Mouse (Mus musculus) limb, embryonic 14.5 days (tissue): ENCODE data around the gene Asic2. TPM values are rescaled to one million over a fixed set of nuclear protein-coding genes. Genes with fewer than 3 reads are reported as not detected.

ENCODE experiments used
- ATAC-seq: fragments of 200-750 bp; cut with Nextera tagmentation; 2 replicates; pipeline ENCODE4 v1.8.0; 2017; ENCODE audit warnings: low read depth, moderate number of reproducible peaks, moderate TSS enrichment; ENCODE audit not compliant: low FRiP score
- DNase-seq: peaks from one replicate; pipeline ENCODE4 v3.0.0-alpha.2; 2015; ENCODE audit warnings: low spot score
- H3K27ac ChIP-seq: fragments of 300-500 bp; sonication (generic); replicated peaks from 2 replicates; pipeline ENCODE4 v1.5.1; 2014; ENCODE audit warnings: low read depth, mild to moderate bottlenecking, low read length, moderate library complexity, mixed read lengths
- H3K27me3 ChIP-seq: fragments of 300-500 bp; sonication (generic); 2 replicates; pipeline ENCODE4 v1.6.1; 2014; ENCODE audit warnings: low read length, mixed read lengths; ENCODE audit not compliant: control insufficient read depth, insufficient read depth
- H3K36me3 ChIP-seq: fragments of 300-500 bp; sonication (generic); 2 replicates; pipeline ENCODE4 v1.6.1; 2014; ENCODE audit warnings: mild to moderate bottlenecking, low read length, moderate library complexity, mixed read lengths; ENCODE audit not compliant: control insufficient read depth, insufficient read depth
- H3K4me1 ChIP-seq: fragments of 300-500 bp; sonication (generic); 2 replicates; pipeline ENCODE4 v1.6.1; 2014; ENCODE audit warnings: antibody characterized with exemption, low read length, mixed read lengths; ENCODE audit not compliant: control insufficient read depth, insufficient read depth
- H3K4me2 ChIP-seq: fragments of 300-500 bp; sonication (generic); replicated peaks from 2 replicates; pipeline ENCODE4 v1.6.1; 2014; ENCODE audit warnings: low read depth, mild to moderate bottlenecking, low read length, moderate library complexity; ENCODE audit not compliant: severe bottlenecking
- H3K4me3 ChIP-seq: fragments of 300-500 bp; sonication (generic); replicated peaks from 2 replicates; pipeline ENCODE4 v1.5.1; 2014; ENCODE audit warnings: low read length
- H3K9ac ChIP-seq: fragments of 300-500 bp; sonication (generic); 2 replicates; pipeline ENCODE4 v1.6.1; 2014; ENCODE audit warnings: mild to moderate bottlenecking, low read depth, low read length, moderate library complexity; ENCODE audit not compliant: severe bottlenecking
- H3K9me3 ChIP-seq: fragments of 300-500 bp; sonication (generic); 2 replicates; pipeline ENCODE4 v1.6.1; 2016; ENCODE audit warnings: low read length; ENCODE audit not compliant: control insufficient read depth
- POLR2A ChIP-seq: fragments of 200-500 bp; IDR thresholded peaks from 2 replicates; pipeline ENCODE4 v1.8.0; 2012; ENCODE audit warnings: inconsistent platforms, mild to moderate bottlenecking, moderate library complexity, borderline replicate concordance; ENCODE audit not compliant: insufficient read depth, insufficient read length; ENCODE audit errors: extremely low read depth
- WGBS: fragments of 180-500 bp; shearing (Covaris S2); extraction: QIAGEN DNeasy Blood & Tissue Kit; methylation state at CpG from one replicate; pipeline ENCODE4 v1.1.7; 2014; 5-methylcytosine and 5-hydroxymethylcytosine counted together
- polyA plus RNA-seq, 2 experiments: library from polyadenylated mRNA; depleted of rRNA in 1 of 2; stranded (reverse) in 1 of 2; unstranded in 1 of 2; fragments of >200 nt; fragmentation: Nextera tagmentation in 1 of 2; extraction: Ambion mirVana in 1 of 2; gene quantifications; 2 replicates each; pipeline versions ENCODE4 v1.2.1 to v1.2.3; 2012 to 2014

Gene Asic2
- polyA plus RNA-seq, 2 experiments, result 0.72 to 1.3 TPM

- Histone ChIP-seq H3K4me1 (no peaks in the 10 kb centered on the region), H3K9me3 (no peaks in the 10 kb centered on the region), H3K4me2 (no peak overlapping the region), H3K4me3 (no peak overlapping the region), H3K27me3 (no peaks in the 10 kb centered on the region), H3K36me3 (no peaks in the 10 kb centered on the region), H3K9ac (no peak overlapping the region), H3K27ac (no peak overlapping the region)
- ATAC-seq, result no peak
- DNase-seq, result no peak
- no peak for TF ChIP-seq POLR2A
These were observed 41.9 kb downstream of the Asic2 start for GRCm38 (mm10) chr11:81926393-81926792.

GRCm38 (mm10) chr11:81923626-81924025 is 44.6 kb downstream of the Asic2 start:
- H3K4me1 ChIP-seq, result no peaks in the 10 kb centered on the region
- no peak for TF ChIP-seq POLR2A
- no peak overlapping the region for H3K27ac ChIP-seq
- H3K36me3 ChIP-seq, result no peaks in the 10 kb centered on the region
- H3K9ac ChIP-seq, result no peak overlapping the region
- 88% methylated on average over 4 of the region's 4 CpGs for WGBS
- no peak overlapping the region for H3K4me2 ChIP-seq
- H3K9me3 ChIP-seq, result no peaks in the 10 kb centered on the region
- no peaks in the 10 kb centered on the region for H3K27me3 ChIP-seq
- H3K4me3 ChIP-seq, result no peak overlapping the region
- no peak for ATAC-seq
- DNase-seq, result no peak

- H3K36me3 ChIP-seq, result no peaks in the 10 kb centered on the region
- no peak overlapping the region for H3K4me2 ChIP-seq
- TF ChIP-seq POLR2A, result no peak
- no peaks in the 10 kb centered on the region for H3K27me3 ChIP-seq
- no peaks in the 10 kb centered on the region for H3K9me3 ChIP-seq
- no peak overlapping the region for H3K4me3 ChIP-seq
- WGBS, result 94% methylated on average over 2 of the region's 2 CpGs
- H3K27ac ChIP-seq, result no peak overlapping the region
- no peak for DNase-seq
- ATAC-seq, result no peak
- H3K9ac ChIP-seq, result no peak overlapping the region
- no peaks in the 10 kb centered on the region for H3K4me1 ChIP-seq
These were observed 45.2 kb downstream of the Asic2 start for GRCm38 (mm10) chr11:81923096-81923495.

DNA sequence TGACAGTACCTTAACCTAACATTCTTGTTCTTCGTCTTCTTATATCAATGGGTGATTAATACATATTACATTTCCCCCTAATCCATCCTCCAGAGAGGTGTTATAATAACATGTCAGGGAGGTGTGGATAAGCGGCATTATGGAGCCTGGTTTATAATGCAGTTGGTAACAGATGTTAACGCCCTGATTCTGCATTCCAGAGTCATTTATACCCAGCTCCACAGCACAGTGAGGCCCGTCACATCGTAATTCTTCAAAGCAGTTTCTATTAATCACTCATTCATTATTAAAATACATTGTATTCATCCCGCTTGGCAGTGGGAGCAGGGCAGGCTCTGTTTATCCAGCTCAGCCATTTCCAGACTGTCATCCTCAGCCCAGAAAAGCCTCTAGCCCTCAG is 52.8 kb downstream of the Asic2 start:
- no peak overlapping the region for H3K4me2 ChIP-seq
- no peaks in the 10 kb centered on the region for H3K4me1 ChIP-seq
- H3K36me3 ChIP-seq, result no peaks in the 10 kb centered on the region
- no peak overlapping the region for H3K27ac ChIP-seq
- no peak for ATAC-seq
- WGBS, result 30% methylated on average over 6 of the region's 6 CpGs
- no peak overlapping the region for H3K4me3 ChIP-seq
- no peak for DNase-seq
- no peak overlapping the region for H3K9ac ChIP-seq
- H3K9me3 ChIP-seq, result no peaks in the 10 kb centered on the region
- TF ChIP-seq POLR2A, result no peak
- H3K27me3 ChIP-seq, result no peaks in the 10 kb centered on the region

DNA sequence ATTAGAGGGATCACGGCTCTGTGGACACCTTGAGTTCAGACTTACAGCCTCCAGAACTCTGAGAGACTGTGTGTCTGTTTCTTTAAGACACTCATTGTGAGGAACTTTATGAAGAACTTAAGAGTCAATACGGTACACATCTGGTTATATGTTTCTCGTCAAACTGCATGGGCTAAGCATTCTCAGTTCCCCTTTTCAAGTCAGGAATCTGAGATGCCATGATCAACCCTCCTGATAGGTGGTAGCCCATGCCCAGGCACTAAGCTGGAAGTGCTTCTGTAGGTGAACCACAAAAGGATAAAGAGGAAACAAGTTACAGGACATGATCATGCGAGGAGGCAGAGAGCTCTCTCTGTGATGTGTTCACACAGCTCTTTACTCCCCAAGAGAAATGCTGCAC is 55.2 kb downstream of the Asic2 start:
- ATAC-seq, result no peak
- no peaks in the 10 kb centered on the region for H3K9me3 ChIP-seq
- no peak for DNase-seq
- no peak overlapping the region for H3K9ac ChIP-seq
- no peak overlapping the region for H3K4me2 ChIP-seq
- no peaks in the 10 kb centered on the region for H3K4me1 ChIP-seq
- H3K27me3 ChIP-seq, result no peaks in the 10 kb centered on the region
- H3K4me3 ChIP-seq, result no peak overlapping the region
- no peak for TF ChIP-seq POLR2A
- no peak overlapping the region for H3K27ac ChIP-seq
- 54% methylated on average over 4 of the region's 4 CpGs for WGBS
- no peaks in the 10 kb centered on the region for H3K36me3 ChIP-seq

DNA sequence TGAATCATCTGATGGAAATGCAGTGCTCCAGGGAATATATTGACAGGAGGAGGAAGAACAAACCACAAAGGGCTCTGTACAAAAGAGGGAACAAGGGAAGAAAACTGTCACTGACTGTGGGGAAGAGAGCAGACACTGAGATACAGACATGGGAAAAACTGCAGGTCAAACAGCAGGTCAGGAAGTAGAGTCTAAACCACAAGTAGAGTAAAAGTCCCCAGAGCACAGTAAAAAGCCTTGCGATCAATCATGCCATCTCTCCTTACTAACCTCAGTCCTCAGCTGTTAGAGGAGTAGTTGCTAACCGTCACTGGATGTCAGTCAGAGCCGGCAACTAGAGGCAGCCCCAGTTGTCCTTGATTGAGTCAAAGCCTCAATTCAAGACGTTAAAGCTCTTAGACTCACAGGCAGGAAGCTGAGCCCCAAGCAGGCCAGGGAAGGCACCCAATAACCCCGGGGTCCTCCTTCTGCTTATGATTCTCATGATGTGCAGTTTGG is 58.8 kb downstream of the Asic2 start:
- no peak for ATAC-seq
- no peak for TF ChIP-seq POLR2A
- H3K27me3 ChIP-seq, result no peaks in the 10 kb centered on the region

More for the DNA sequence above, 58.8 kb downstream of the Asic2 start:
- Histone ChIP-seq H3K9ac (no peak overlapping the region), H3K4me3 (no peak overlapping the region), H3K27ac (no peak overlapping the region), H3K9me3 (no peaks in the 10 kb centered on the region), H3K4me2 (no peak overlapping the region), H3K36me3 (no peaks in the 10 kb centered on the region), H3K4me1 (no peaks in the 10 kb centered on the region)
- DNase-seq, result no peak
- 55% methylated on average over 5 of the region's 5 CpGs for WGBS
